Mouse (Mus musculus) adrenal gland, postnatal 25 days (tissue): ENCODE results near the gene Tnks1bp1. TPM values are rescaled to one million over a fixed set of nuclear protein-coding genes. Genes with fewer than 3 reads are reported as not detected.

ENCODE experiments used
- DNase-seq: peaks from one replicate; pipeline ENCODE4 v3.0.0; 2021; ENCODE audit warnings: mixed read lengths
- total RNA-seq: library from RNA; stranded (reverse); gene quantifications from 2 replicates; pipeline ENCODE4 v1.2.3, GENCODE M21; 2021

Tnks1bp1 gene
- total RNA-seq, 1 experiment from 2014 or later = 137 TPM

DNA sequence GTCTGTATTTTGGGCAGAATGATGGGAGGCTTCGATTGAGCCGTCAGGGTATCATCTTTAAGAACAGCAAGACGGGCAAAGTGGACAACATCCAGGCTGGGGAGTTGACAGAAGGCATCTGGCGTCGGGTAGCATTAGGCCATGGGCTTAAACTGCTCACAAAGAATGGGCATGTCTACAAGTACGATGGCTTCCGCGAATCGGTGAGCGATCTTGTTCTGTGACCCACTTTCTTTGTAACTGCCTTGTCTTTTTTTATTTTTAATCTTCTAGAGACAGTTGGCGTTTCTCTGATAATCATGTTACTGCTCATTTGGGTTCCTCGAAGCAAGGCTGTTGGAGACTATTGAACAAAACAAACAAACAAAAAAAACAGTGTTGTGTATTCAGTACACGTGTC is 9.5 kb upstream of the Tnks1bp1 start:
- no peak for DNase-seq

DNA sequence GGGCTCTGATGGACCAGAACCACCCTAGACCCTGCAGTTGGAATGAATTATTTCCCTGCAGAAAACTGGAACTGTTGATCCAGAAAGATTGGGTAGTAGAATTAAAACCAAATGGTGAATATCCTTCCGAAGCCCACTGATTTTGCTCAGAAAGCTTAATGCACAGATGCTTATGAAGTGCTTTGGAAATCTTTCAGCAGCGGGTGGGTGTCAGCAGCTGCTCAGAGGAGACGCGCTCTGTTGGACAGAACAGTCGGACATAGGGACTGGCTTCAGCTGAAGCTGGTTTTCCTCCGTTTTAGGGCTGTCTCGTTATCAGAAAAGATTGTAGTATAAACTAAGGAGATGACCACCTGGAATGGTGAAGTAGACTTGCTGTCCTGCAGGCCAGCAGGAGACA is 4.2 kb upstream of the Tnks1bp1 start:
- DNase-seq = no peak

DNA sequence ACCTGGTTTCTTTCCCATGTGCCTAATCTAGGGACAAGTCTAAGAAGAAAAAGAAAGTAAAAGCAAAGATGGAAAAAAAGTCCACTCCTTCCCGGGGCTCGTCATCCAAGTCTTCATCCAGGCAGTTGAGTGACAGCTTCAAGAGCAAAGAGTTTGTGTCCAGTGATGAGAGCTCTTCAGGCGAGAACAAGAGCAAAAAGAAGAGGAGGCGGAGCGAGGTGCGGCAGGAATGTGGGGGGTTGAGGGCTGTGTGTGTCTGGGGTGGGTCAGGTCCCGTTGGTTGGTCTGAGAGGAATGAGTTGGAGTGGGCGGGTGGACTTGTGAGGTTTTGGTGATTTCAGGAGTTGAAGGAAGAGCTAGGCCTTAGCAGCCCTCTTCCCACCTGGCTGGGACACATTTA is 1.6 kb upstream of the Tnks1bp1 start:
- DNase-seq = no peak

DNA sequence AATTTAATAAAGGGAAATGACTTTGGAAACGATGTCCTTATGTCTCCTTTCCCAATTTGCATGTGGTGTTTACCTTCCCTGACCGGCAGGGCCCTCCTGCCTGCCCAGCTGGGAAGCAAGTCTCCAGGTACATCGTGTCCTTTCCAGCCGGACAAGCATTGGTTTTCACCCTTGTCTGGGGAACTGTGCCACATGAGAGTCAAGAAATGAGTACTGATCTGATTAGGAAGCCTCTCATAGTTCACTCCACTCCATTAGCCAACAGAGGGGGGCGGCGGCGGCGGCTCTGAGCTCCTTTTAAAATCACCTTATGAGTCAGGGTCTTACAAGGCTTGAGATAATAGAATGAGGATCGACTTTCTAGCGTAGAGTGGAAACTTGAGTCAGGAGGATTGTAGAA is 741 bp upstream of the Tnks1bp1 start:
- DNase-seq = no peak

DNA sequence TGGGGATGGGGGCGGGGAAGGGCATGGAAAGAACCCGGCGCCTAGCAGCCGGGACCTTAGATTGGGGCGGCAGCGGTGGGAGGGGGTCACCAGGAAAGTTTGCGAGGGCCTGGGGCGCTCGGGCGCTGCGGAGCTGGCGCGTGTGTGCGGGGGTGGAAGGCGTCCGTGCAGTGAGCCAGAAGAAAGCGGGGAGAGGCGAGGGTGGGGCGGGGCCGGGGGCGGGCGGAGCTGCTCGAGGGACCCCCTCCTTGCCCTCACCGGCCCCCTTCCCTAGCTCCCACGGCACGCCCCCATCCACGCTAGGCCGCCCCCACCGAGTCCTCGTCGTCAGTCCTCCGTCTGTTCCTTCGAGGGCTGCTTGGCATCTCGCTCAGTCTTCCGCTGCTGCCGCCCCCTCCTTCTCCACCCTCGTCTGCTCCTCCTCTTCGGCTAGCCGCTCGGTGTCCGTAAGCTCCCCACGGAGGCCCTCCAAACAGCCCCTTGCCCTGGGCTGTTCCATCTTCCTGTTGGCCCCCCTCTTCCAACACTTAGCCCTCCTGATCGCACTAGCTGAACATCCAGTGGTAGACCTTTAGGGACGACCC is 438 bp downstream of the Tnks1bp1 start:
- peak; percentile 61 for DNase-seq

DNA sequence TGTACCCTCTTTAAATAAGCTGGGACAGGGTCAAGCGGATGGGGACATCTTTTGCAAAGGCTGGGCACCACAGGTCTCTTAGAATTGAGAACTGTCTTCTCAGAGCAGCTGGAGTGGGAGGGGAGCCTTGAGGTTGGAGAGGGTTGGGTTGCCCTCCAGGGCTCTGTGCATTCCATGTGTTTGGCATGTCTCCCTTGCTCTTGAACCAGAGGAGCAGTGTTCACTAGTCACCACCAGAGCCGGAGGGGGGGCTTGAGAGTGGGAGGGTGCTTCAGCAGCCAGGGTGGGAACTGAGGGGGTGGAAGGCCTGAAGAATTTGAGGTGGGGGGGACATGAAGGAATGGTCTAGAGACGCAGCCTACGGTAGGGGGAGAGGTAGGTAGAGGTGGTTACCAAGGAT is 1.5 kb downstream of the Tnks1bp1 start:
- no peak for DNase-seq

DNA sequence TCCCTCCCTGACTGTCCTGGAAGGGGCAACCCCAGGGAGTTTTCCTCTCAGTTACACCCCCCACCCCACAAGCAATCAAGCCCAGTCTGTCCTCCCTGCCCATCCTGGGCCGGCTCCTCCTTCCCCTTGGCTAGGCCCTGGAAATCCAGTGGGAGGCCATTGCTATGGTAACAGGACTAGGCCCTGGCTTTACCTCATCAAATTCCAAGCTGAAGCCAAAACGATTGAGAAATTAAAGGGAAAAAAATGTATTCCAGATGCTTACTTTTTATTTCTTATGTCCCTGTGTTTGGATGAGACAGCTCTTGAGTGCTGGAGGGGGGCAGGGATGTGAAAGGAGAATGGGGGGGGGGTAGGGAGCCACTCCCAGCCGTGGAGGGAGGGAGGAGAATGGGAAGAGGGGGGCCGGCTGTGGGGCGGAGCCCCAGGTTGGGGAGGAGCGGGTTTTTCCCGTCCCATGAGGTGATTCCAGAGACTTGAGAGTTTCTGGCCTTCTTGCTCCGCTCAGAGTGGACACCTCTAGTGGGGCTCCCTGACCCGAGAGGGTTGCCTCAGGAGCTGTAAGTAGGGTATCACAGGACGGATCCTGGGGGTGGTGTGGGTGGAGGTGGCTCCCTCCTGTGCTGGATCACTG is 2.3 kb downstream of the Tnks1bp1 start:
- peak; percentile 75 for DNase-seq

DNA sequence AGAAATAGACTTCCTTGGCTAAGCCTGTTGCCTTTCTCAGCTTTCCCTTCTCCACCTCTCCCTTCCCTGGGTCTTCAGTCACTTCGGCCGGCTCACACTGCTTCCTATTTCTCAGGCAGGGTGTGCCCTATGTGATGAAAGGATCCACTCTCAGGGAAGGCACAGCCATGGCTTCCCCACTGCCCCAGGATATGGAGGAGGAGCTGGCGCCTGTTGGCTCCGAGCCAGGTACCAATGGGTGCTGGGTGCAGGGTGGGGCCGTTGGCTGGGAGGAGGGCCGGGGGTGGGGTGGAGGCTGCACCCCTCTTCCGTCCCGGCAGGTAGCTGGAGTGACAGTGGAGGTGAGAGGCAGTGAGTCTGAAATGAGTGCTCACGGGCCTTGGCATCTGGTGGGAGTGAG is 2.9 kb downstream of the Tnks1bp1 start:
- DNase-seq = peak; percentile 56

DNA sequence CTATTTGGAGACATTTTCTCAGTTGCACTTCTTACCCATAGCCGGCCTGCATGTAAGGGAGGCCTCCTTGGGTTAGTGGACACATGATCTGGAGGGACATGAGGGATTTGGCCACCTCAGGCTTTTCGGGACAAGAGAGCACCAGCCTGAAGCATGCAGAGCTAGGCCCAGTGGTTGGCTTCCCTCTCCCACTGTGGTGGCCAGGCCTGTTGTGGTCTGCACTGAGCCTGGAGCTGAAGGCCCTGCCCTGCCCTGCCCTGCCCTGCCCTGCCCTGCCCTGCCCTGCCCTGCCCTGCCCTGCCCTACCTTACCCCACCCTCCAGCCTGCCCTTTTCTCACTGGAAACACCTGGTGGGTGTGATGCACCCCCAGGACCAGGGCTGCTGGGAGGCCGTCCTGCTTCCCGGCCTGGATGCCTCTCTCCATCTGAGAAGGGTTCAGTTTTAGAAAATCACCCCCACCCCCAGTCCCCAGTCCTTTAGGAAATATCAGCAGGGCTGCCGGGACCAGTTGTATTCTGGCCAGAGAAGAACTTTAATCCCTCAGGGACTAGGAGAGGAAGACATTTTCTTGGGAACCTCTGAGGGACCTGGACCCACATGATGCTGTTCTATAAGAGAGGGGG is 5.5 kb downstream of the Tnks1bp1 start:
- no peak for DNase-seq

DNA sequence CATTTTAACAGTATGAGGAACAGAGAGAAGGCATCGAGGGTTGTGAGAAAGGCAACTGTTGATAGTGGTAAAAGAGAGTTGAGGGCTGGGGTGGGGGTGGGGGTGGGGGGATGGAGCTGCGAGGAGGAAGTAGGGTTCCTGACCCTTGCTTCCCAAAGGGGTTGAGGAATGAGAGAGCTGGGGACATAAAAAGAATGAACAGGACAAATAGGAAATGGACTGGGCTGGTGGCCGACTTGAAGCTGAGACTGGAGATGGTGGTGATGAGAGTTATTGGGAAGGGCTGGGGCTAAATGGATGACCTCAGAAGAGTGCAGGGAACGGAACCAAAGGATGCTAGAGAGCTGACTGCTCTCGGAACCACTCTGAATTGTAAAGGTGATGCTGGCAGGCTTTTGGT is 8.9 kb downstream of the Tnks1bp1 start:
- no peak for DNase-seq

DNA sequence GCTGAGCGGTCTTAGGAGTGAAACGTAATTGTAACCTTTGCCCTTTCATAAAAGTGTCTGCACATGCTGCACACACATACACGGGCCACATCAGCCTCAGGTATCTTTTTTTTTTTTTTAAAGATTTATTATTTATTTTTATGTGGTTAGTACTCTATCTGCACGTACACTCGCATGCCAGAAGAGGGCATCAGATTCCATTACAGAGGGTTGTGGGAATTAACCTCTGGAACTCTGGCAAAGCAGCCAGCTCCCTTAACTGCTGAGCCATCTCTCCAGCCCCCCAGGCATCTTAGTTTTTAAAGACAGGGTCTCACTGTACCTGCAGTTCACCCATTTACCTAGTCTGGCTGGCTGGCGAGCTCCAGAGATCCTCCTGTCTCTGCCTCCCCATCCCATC is 11.9 kb downstream of the Tnks1bp1 start:
- no peak for DNase-seq

DNA sequence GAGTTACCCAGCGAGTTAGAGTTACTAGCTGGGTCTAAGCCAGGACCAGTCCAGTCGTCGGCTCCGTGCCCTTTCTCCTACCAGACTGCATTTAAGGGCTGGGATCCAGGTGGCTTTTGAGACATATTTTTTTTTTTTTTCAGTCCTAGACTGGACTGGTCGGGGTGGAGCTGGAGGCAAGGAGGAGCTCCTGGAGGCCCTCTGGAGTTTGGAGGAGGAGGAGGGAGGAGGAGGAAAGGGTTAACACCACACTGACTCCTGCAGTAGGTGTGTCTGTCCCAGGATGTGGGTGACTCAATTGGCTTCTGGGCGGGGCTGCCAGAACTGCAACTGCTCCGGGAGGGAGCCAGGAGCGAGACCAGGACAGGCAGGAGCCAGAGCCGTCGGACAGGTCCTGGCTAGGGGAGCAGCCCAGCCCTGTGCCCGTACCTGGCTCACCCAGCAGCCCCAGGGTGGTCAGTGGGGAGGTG is 12.8 kb downstream of the Tnks1bp1 start:
- DNase-seq = peak; percentile 81

DNA sequence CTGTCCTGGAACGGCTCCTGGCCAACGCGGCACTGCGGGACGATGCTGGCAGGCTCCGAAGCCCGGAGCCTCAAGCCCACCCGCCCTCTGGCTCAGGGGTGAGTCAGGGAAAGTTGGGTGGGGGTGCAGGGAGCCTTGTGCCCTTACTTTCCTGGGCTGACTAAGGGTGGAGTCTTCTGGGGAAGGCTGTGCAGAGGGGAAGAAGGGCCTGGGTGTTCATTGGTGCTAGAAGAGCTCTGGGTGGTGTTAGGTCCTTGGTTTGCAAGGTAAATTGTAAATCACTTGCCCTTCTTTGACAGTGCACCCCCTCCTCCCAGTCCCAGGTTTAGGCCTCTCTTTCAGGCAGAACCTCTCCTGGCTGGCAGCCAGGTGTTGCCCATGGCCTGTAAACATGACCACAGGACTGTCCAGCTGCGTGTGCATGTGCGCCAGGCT is 13.3 kb downstream of the Tnks1bp1 start:
- DNase-seq = peak; percentile 60

DNA sequence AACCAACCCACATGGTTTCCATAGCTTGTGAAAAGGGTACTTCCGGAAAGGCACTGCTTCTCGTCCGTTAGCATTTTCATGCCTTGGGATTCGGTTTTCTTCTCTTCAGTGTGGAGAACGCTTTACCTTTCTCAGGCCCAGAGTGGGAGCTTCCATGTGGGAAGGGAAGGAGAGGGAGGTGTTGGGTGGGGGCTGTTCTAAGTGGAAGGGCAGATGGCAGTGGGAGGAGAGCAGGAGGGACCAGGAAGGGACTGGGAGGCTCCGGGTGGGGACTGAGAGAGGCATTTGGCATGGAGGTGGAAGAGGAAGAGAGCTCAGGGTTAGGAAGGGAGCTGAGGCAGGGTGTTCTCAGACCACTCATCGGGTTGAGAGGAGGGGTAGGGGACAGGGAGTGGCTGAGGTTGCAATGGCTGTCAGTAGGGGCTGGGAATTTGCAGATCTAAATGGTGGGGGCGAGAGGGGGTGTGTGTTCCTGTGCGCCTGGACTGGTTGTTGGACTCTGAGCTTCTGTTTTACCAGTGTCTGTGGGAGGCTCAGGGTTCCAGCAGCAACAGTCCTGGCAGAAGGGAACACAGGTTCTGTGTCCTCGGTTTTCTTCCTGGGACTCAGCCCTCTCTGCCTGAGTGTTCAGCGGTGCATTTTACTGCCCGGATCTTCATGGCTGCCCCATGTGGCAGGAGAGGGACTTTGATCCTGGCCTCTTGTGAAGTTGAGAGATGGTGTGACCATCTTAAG is 17.5 kb downstream of the Tnks1bp1 start:
- DNase-seq = no peak

DNA sequence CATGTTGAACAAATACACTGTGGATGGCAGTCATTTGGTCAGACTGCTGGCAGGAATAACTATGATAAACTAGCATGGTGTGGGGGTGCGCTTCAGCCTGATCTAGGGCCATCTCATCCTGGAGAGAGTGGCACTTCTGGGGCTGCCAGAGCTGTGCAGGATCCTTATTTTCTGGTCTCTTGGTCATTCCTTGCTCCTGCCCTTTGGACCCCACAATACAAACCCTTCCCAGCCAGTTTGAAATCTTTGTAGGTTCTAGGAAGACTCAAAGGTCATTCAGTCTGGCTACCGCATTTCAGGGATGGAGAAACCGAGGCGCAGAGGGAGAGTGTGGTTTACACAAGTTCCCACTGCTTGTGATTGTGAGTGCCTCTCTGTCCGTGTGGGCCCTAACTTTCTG is 19.1 kb downstream of the Tnks1bp1 start:
- no peak for DNase-seq

DNA sequence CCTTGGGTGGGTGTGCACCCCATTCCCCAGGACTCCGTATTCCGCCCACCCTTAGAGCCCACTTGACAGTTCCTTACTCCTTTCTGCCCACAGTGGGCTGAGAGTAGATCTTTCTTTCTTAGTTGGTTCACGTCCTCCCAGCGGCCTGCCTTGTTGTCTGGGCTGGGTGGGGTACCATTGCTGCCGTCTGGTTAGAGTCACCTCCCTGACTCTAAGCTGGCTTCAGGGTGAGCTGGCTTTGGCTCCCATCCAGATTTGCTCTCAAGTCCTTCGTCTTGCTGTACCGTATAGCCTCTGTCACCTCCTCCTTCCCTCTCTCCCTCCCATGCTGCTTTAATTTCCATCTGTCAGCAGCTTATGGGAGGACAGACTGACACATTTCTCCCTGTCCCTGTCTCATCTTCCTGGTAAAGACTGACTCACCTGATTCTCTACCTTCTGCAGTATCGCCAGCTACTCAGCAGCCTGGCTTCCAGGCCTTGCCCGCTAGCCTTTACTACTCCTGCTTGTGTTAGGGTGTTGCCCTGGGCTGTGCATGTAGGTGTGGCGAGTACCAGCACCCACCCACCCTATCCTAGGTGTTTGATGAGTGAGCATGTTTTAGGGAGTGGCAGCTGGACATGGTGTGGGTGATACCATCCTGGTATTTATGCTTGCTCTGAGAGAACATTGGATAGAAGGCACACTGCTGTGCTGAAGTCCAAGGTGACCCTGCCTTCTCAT is 20.2 kb downstream of the Tnks1bp1 start:
- no peak for DNase-seq

DNA sequence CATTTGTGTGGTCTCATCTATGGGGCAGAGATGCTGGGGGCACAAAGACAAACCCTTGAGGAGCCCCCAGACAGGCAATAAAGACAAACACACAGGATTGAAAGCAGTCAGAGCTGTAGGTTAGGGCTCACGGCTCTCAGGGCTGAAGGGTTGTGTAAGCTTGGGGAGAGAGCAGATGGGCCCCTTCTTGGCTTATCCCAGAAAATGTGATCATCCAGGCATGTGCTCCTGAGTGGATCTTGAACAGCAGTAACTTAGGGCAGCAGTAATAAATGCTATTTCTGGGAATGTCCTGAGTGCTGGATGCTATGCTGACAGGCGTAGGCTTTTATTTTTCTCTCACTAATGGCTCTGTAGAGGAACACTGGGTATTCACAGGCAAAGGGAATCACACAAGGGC is 20.8 kb downstream of the Tnks1bp1 start:
- DNase-seq = no peak

DNA sequence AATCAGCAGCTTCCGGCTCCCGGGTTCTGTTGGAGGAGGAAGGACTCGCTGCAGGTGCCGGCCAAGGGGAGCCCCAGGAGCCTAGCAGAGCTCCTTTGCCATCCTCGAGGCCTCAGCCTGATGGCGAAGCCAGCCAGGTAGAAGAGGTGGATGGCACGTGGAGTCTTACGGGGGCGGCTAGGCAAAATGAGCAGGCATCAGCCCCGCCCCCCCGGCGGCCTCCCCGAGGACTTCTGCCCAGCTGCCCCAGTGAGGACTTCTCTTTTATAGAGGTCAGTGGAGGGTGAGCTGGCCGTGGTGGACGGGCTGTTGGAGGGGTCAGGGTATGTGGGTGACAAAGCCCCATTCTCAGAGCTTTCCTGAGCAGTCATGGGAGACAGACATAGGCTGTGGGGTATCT is 22.3 kb downstream of the Tnks1bp1 start:
- DNase-seq = no peak

DNA sequence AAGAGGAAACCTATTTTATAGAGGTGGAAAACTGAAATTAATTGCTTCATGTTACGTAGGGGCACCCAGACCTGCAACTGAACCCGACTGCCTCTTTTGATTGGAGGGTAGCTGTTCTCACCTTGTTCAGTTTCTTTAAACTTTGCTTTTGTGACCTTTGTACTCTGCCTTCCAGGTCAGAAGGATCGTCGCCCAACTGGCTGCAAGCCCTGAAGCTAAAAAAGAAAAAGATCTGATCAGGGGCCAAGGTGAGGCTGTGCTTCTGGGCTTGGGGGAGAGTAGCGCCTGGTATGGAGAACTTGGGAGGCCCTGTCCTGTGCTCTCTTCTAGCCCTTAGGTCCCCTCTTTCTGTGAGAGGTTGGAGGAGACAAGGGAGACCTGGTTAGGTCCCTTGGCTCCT is 24.1 kb downstream of the Tnks1bp1 start:
- no peak for DNase-seq

DNA sequence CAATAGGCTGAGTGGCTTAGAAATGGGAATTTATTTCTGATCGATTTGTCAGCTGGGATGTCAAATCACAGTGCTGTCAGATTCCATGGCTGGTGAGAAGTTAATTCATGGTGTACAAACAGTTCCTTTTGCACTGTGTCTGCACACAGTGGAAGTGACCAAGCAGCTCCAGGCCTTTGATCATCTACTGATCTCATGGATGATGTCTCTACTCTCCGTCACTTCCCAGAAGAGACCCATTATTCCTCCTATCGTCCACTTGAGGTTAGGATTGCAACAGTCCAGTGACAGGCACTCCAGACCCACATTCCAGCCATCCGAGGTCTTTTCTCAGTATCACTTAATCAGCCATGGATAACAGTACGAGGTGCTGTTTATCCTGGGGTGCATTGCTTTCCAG is 25.9 kb downstream of the Tnks1bp1 start:
- no peak for DNase-seq

DNA sequence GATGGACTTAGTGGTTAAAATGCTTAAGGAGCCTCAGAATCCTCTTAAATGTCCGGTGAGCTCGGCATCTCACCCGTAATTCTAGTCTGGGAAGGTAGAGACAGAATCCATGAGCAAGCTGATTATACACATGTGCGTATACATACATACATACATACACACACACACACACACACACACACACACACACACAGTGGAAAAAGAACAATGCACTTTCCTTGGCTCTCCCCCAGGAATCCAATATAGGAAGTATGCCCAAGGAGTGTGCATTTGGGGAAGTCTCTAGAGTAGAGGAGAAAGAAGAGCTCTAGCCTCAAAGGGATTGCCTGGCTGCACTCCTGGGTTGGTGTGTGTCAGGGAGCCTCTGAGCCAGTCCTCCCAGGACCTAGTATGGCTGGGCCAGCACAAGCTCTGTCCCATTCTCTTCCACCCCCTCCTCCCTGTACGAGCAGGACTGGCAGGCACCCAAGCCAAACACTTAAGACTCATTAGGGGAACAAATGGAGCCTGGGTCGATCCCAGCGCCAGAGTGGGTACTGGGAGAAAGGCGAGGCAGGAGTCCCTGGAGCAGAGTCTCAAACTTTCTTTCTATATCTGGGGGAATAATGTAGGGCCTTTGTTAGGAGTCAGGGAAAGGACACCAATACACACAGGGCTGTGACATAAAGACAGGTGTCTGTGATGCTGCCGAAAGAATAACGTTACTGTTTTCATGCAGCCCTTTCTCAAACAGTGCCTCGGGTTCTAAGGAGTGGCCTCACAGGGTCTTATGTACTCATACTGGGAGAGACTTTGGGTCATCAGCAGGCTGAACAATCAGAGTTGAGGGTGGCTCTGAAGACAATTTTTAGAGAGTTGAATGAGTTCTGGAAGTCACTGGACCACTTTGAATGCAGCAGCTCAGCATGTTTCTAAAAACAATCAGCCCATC is 41.2 kb downstream of the Tnks1bp1 start:
- no peak for DNase-seq
